Mouse (Mus musculus) MEL (cell line): ENCODE measurements around the gene Plekhb2. TPM values are rescaled to one million over a fixed set of nuclear protein-coding genes. Genes with fewer than 3 reads are reported as not detected.

Source experiments
- DNase-seq: peaks from one replicate; pipeline ENCODE4 v3.0.0; 2011; ENCODE audit warnings: low read depth, low spot score
- H3K27ac ChIP-seq: 2 replicates; pipeline ENCODE4 v1.5.1; 2012; ENCODE audit warnings: low read depth, mild to moderate bottlenecking, control low read depth, low read length, moderate library complexity; ENCODE audit not compliant: control insufficient read depth
- H3K27me3 ChIP-seq, 2 experiments: fragments of 150-350 bp in 1 of 2; sonication (generic) in 1 of 2; 2 replicates each; pipeline ENCODE4 v1.6.1; 2012; ENCODE audit warnings: low read length in 2 of 2, mild to moderate bottlenecking in 2 of 2, improper control_type of control experiment in 1 of 2, moderate library complexity in 1 of 2; ENCODE audit not compliant: insufficient read depth in 2 of 2, control insufficient read depth in 1 of 2
- H3K36me3 ChIP-seq, 2 experiments: 2 replicates each; pipeline ENCODE4 v1.6.1; 2012 to 2014; ENCODE audit warnings: low read length in 2 of 2, improper control_type of control experiment in 1 of 2, inconsistent platforms in 1 of 2, mild to moderate bottlenecking in 1 of 2; ENCODE audit not compliant: insufficient read depth in 2 of 2, control insufficient read depth in 1 of 2
- H3K4me1 ChIP-seq, 2 experiments: fragments of 150-350 bp in 1 of 2; sonication (generic) in 1 of 2; 2 replicates each; pipeline ENCODE4 v1.6.1; 2012; ENCODE audit warnings: low read length in 2 of 2, improper control_type of control experiment in 1 of 2, mild to moderate bottlenecking in 1 of 2; ENCODE audit not compliant: insufficient read depth in 2 of 2, control insufficient read depth in 1 of 2
- H3K4me3 ChIP-seq, 2 experiments: fragments of 150-350 bp in 1 of 2; sonication (generic) in 1 of 2; 2 replicates each; pipeline ENCODE4 v1.5.1; 2012; ENCODE audit warnings: low read depth in 2 of 2, low read length in 2 of 2, mild to moderate bottlenecking in 2 of 2, moderate library complexity in 2 of 2, control low read depth in 1 of 2, improper control_type of control experiment in 1 of 2; ENCODE audit not compliant: control insufficient read depth in 1 of 2, insufficient read depth in 1 of 2
- H3K79me2 ChIP-seq: 2 replicates; pipeline ENCODE4 v1.6.1; 2012; ENCODE audit warnings: mild to moderate bottlenecking, low read length, moderate library complexity; ENCODE audit not compliant: control insufficient read depth, poor library complexity, insufficient read depth
- H3K9ac ChIP-seq: 2 replicates; pipeline ENCODE4 v1.6.1; 2012; ENCODE audit warnings: low read depth, mild to moderate bottlenecking, control low read depth, low read length, moderate library complexity; ENCODE audit not compliant: control insufficient read depth, poor library complexity, severe bottlenecking
- H3K9me3 ChIP-seq: fragments of 150-350 bp; sonication (generic); replicated peaks from 2 replicates; pipeline ENCODE4 v1.6.1; 2012; ENCODE audit warnings: mild to moderate bottlenecking, low read length, improper control_type of control experiment, moderate library complexity; ENCODE audit not compliant: insufficient read depth
- BHLHE40 ChIP-seq: IDR thresholded peaks from 2 replicates; pipeline ENCODE4 v1.6.1; 2012; ENCODE audit warnings: low read depth, mild to moderate bottlenecking, inconsistent platforms, low read length, improper control_type of control experiment, borderline replicate concordance
- CHD1 ChIP-seq: IDR thresholded peaks from 2 replicates; pipeline ENCODE4 v1.6.1; 2012; ENCODE audit warnings: low read depth, mild to moderate bottlenecking, inconsistent platforms, low read length, improper control_type of control experiment
- CHD2 ChIP-seq: IDR thresholded peaks from 2 replicates; pipeline ENCODE4 v1.6.1; 2011; ENCODE audit warnings: low read length, improper control_type of control experiment
- CTCF ChIP-seq, 3 experiments: IDR thresholded peaks in 2 of 3; conservative IDR thresholded peaks in 1 of 3; 2 replicates each; pipeline ENCODE4 v1.5.1; 2011 to 2012; ENCODE audit warnings: low read length in 3 of 3, low read depth in 2 of 3, mild to moderate bottlenecking in 2 of 3, improper control_type of control experiment in 1 of 3, inconsistent platforms in 1 of 3, mixed read lengths in 1 of 3, moderate library complexity in 1 of 3; ENCODE audit not compliant: control insufficient read depth in 1 of 3, insufficient read depth in 1 of 3, poor library complexity in 1 of 3, severe bottlenecking in 1 of 3
- E2F4 ChIP-seq: IDR thresholded peaks from 2 replicates; pipeline ENCODE4 v1.6.1; 2011; ENCODE audit warnings: low read depth, low read length, improper control_type of control experiment, borderline replicate concordance
- ELF1 ChIP-seq: IDR thresholded peaks from 2 replicates; pipeline ENCODE4 v1.6.1; 2014; ENCODE audit warnings: low read depth, mild to moderate bottlenecking, inconsistent platforms, low read length, improper control_type of control experiment, moderate library complexity
- EP300 ChIP-seq, 2 experiments: IDR thresholded peaks; 2 replicates each; pipeline ENCODE4 v1.6.1; 2011; ENCODE audit warnings: improper control_type of control experiment in 2 of 2, low read length in 2 of 2, low read depth in 1 of 2, mild to moderate bottlenecking in 1 of 2
- GATA1 ChIP-seq: IDR thresholded peaks from 2 replicates; pipeline ENCODE4 v1.6.1; 2011; ENCODE audit warnings: low read depth, low read length, improper control_type of control experiment
- HCFC1 ChIP-seq: IDR thresholded peaks from 2 replicates; pipeline ENCODE4 v1.6.1; 2012; ENCODE audit warnings: low read depth, mild to moderate bottlenecking, inconsistent platforms, low read length, improper control_type of control experiment, moderate library complexity
- JUND ChIP-seq: IDR thresholded peaks from 2 replicates; pipeline ENCODE4 v1.6.1; 2011; ENCODE audit warnings: low read depth, mild to moderate bottlenecking, improper control_type of control experiment, low read length
- MAX ChIP-seq: IDR thresholded peaks from 2 replicates; pipeline ENCODE4 v1.6.1; 2011; ENCODE audit warnings: low read length, improper control_type of control experiment
- MAZ ChIP-seq: IDR thresholded peaks from 2 replicates; pipeline ENCODE4 v1.6.1; 2012; ENCODE audit warnings: low read depth, mild to moderate bottlenecking, inconsistent platforms, low read length, improper control_type of control experiment
- MEF2A ChIP-seq: IDR thresholded peaks from 2 replicates; pipeline ENCODE4 v1.6.1; 2014; ENCODE audit warnings: low read depth, mild to moderate bottlenecking, inconsistent platforms, low read length, improper control_type of control experiment; ENCODE audit not compliant: poor library complexity, insufficient replicate concordance, severe bottlenecking; ENCODE audit errors: extremely low read depth
- MXI1 ChIP-seq: IDR thresholded peaks from 2 replicates; pipeline ENCODE4 v1.6.1; 2011; ENCODE audit warnings: mild to moderate bottlenecking, low read depth, low read length, improper control_type of control experiment
- MYC ChIP-seq: IDR thresholded peaks from 2 replicates; pipeline ENCODE4 v1.6.1; 2011; ENCODE audit warnings: low read depth, mild to moderate bottlenecking, low read length, improper control_type of control experiment, moderate library complexity
- NELFE ChIP-seq: IDR thresholded peaks from 2 replicates; pipeline ENCODE4 v1.6.1; 2011; ENCODE audit warnings: low read depth, low read length, improper control_type of control experiment
- RAD21 ChIP-seq: IDR thresholded peaks from 2 replicates; pipeline ENCODE4 v1.6.1; 2011; ENCODE audit warnings: mild to moderate bottlenecking, low read depth, low read length, improper control_type of control experiment
- SIN3A ChIP-seq: IDR thresholded peaks from 2 replicates; pipeline ENCODE4 v1.6.1; 2012; ENCODE audit warnings: low read length, improper control_type of control experiment, inconsistent platforms
- TAL1 ChIP-seq: IDR thresholded peaks from 2 replicates; pipeline ENCODE4 v1.6.1; 2012; ENCODE audit warnings: mild to moderate bottlenecking, inconsistent platforms, low read length, moderate library complexity, mixed read lengths
- TBP ChIP-seq: IDR thresholded peaks from 2 replicates; pipeline ENCODE4 v1.8.0; 2011; ENCODE audit warnings: low read depth, low read length, improper control_type of control experiment
- TCF12 ChIP-seq: IDR thresholded peaks from 2 replicates; pipeline ENCODE4 v1.6.1; 2014; ENCODE audit warnings: low read depth, mild to moderate bottlenecking, inconsistent platforms, low read length, improper control_type of control experiment, moderate library complexity
- UBTF ChIP-seq: IDR thresholded peaks from 2 replicates; pipeline ENCODE4 v1.6.1; 2012; ENCODE audit warnings: low read depth, mild to moderate bottlenecking, inconsistent platforms, low read length, improper control_type of control experiment, moderate library complexity, borderline replicate concordance; ENCODE audit not compliant: insufficient read depth
- USF1 ChIP-seq: IDR thresholded peaks from 2 replicates; pipeline ENCODE4 v1.6.1; 2014; ENCODE audit warnings: low read depth, mild to moderate bottlenecking, inconsistent platforms, low read length, improper control_type of control experiment, moderate library complexity
- USF2 ChIP-seq, 2 experiments: IDR thresholded peaks; 2 replicates each; pipeline ENCODE4 v1.6.1; 2011 to 2012; ENCODE audit warnings: improper control_type of control experiment in 2 of 2, low read length in 2 of 2, borderline replicate concordance in 1 of 2, inconsistent platforms in 1 of 2, low read depth in 1 of 2, mild to moderate bottlenecking in 1 of 2; ENCODE audit not compliant: insufficient read depth in 1 of 2
- ZC3H11A ChIP-seq: IDR thresholded peaks from 2 replicates; pipeline ENCODE4 v1.6.1; 2012; ENCODE audit warnings: low read depth, mild to moderate bottlenecking, inconsistent platforms, low read length, improper control_type of control experiment
- ZKSCAN1 ChIP-seq: IDR thresholded peaks from 2 replicates; pipeline ENCODE4 v1.6.1; 2012; ENCODE audit warnings: low read depth, mild to moderate bottlenecking, inconsistent platforms, low read length, improper control_type of control experiment, moderate library complexity
- polyA plus RNA-seq, 2 experiments: library from polyadenylated mRNA; stranded (reverse) in 1 of 2; unstranded in 1 of 2; fragments of >175 nt in 1 of 2; fragments of >200 nt in 1 of 2; gene quantifications; 2 replicates each; pipeline versions ENCODE4 v1.2.1 to v1.2.4; 2012; ENCODE audit warnings: low replicate concordance in 2 of 2, low read depth in 1 of 2; ENCODE audit not compliant: insufficient read length in 2 of 2, insufficient read depth in 1 of 2, missing spikeins in 1 of 2
- total RNA-seq: library from RNA; depleted of rRNA; stranded (reverse); fragments of 300-350 nt; gene quantifications from 2 replicates; pipeline ENCODE4 v1.2.3, GENCODE M21; 2012

Gene Plekhb2
- total and polyA plus RNA-seq, 3 experiments = 16.8 to 22.2 TPM; not detected in 1

DNA sequence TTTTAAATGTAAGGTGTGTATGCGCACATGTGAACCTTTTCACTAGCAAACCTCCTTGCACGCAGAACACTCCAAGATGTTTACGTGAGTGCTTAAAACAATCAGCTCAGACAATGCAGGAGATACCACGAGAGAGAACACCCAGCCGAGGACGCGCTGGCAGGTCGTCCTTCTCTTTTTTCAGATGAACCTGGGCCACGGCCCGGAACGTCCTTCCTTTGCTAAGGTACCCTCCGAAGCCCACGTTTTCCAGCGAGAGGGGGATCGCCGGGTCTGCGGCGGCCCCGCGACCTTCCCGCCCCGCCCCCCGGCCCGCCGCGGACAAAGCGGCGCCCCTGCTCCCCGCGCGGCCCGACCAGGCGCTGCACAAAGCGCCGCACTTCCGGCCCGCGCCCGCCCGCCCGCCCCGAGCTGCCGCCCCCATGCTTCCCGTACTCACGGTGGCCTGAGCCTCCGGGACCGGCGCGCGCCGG is 7.4 kb upstream of the Plekhb2 start:
- Histone ChIP-seq H3K27me3 (no peaks in the 10 kb centered on the region), H3K4me1 (peaks cover 0 to 11% of the 10 kb centered on the region in 2 experiments; a peak in 3 of 4 replicates), H3K79me2 (peaks cover 47% of the 10 kb centered on the region), H3K9me3 (no peaks in the 10 kb centered on the region), H3K9ac (peak overlapping the region; percentile 95), H3K27ac (peak overlapping the region; percentile 82), H3K36me3 (peaks cover 3 to 27% of the 10 kb centered on the region in 2 experiments), H3K4me3 (peak overlapping the region; percentile 98)
- TF ChIP-seq MXI1 (peak; percentile 70; the same call in 1 of the 2 replicates), NELFE (no peak), EP300 (IDR thresholded peaks at IDR 0.05; ENCODE audit: low read depth in 1 of 2, low read length in 2 of 2) (no peak), USF2 (IDR thresholded peaks at IDR 0.05; ENCODE audit: borderline replicate concordance in 1 of 2, insufficient read depth in 1 of 2, low read depth in 1 of 2, low read length in 2 of 2) (no peak), MAX (peak; percentile 5; the same call in 1 of the 2 replicates), MYC (peak; percentile 21; the same call in 1 of the 2 replicates), E2F4 (no peak), ELF1 (no peak), SIN3A (peak; percentile 54), GATA1 (no peak), CTCF (IDR thresholded peaks at IDR 0.05 in 2 of 3, conservative IDR thresholded peaks at IDR 0.05 in 1 of 3; ENCODE audit: control insufficient read depth in 1 of 3, insufficient read depth in 1 of 3, low read depth in 2 of 3, low read length in 3 of 3, poor library complexity in 1 of 3, severe bottlenecking in 1 of 3) (0 out of 6 replicates have a peak, but pooled peaks of 1 of the 3 experiments have one; percentile 8), MAZ (peak; percentile 70; the same call in 1 of the 2 replicates)
- peak; percentile 68 for DNase-seq

DNA sequence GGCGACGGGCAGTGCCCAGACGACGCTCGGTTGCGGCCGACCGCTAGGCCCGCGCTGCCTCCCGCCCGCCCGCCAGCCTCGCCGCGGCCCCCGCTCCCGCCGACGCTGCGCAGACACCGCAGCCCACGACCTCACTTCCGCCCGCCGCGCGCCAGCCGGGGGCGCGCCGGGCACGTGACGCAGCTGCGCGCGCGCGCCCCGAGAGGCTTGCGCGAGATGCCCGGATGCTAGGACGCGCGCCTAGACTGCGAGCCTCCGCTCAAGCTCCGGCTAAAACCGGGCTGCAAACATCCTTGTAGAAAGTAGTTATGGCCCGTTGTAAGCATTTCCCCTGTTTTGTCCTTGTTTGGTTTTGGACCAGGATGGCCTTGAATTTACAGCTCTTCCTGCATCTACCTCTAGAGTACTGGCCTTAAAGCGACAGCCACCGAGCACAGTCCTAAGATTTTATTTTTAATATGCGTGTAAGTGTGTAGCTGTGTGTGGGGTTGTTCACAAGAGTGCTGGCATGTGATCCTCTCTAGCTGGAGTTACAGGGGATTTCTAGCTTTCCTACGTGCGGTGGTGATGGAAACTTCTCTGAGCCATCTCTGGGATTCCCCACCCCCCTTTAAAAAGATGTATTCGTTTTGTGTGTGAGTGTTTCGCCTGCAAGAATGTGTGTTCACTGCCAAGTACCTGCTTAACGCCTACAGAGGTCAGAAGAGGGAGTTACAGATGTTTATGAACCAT is 6.7 kb upstream of the Plekhb2 start, which contains the start of gene Fam168b:
Gene Fam168b (minus strand): TSS at position 179 of the 732 bp plus-strand sequence.
- Histone ChIP-seq H3K36me3 (peaks cover 2 to 26% of the 10 kb centered on the region in 2 experiments), H3K9ac (peak within 1 kb of the TSS; percentile 95), H3K79me2 (peaks cover 43% of the 10 kb centered on the region), H3K9me3 (no peaks in the 10 kb centered on the region), H3K27me3 (no peaks in the 10 kb centered on the region), H3K4me1 (peaks cover 0 to 11% of the 10 kb centered on the region in 2 experiments; a peak in 3 of 4 replicates), H3K4me3 (peak within 1 kb of the TSS; percentile 98), H3K27ac (peak within 1 kb of the TSS; percentile 97)
- DNase-seq = peak; percentile 89
- TF ChIP-seq CTCF (IDR thresholded peaks at IDR 0.05 in 2 of 3, conservative IDR thresholded peaks at IDR 0.05 in 1 of 3; ENCODE audit: control insufficient read depth in 1 of 3, insufficient read depth in 1 of 3, low read depth in 2 of 3, low read length in 3 of 3, poor library complexity in 1 of 3, severe bottlenecking in 1 of 3) = no peak; a peak in 1 of 6 replicates
- TF ChIP-seq SIN3A = peak; percentile 61
- TF ChIP-seq ZC3H11A = no peak
- peak; percentile 90 for TF ChIP-seq NELFE
- peak; percentile 94 for TF ChIP-seq USF1
- TF ChIP-seq MAX = peak; percentile 93
- 0 out of 2 replicates have a peak, but pooled peaks have one; percentile 7 for TF ChIP-seq MAZ
- TF ChIP-seq TCF12 = peak; percentile 42; the same call in 1 of the 2 replicates
- no peak for TF ChIP-seq ZKSCAN1
- no peak for TF ChIP-seq E2F4
- no peak for TF ChIP-seq RAD21
- no peak for TF ChIP-seq MEF2A
- no peak for TF ChIP-seq CHD2
- peak; percentile 69; the same call in 1 of the 2 replicates for TF ChIP-seq TBP
- no peak for TF ChIP-seq JUND
- peak; percentile 69; the same call in 1 of the 2 replicates for TF ChIP-seq HCFC1
- TF ChIP-seq USF2 (IDR thresholded peaks at IDR 0.05; ENCODE audit: borderline replicate concordance in 1 of 2, insufficient read depth in 1 of 2, low read depth in 1 of 2, low read length in 2 of 2) = peak in 1 of 2 experiments; percentile 79; a peak in 2 of 4 replicates
- TF ChIP-seq UBTF = no peak
- peak; percentile 98 for TF ChIP-seq BHLHE40
- TF ChIP-seq EP300 (IDR thresholded peaks at IDR 0.05; ENCODE audit: low read depth in 1 of 2, low read length in 2 of 2) = no peak
- TF ChIP-seq MYC = no peak; the same call in 1 of the 2 replicates
- TF ChIP-seq TAL1 = no peak
- TF ChIP-seq CHD1 = no peak
